Mouse (Mus musculus) G1E (cell line): ENCODE measurements around the gene Pla2g2c.

Source experiments
- CTCF ChIP-seq: IDR thresholded peaks from 2 replicates; pipeline ENCODE4 v1.5.1; 2012; ENCODE audit warnings: low read depth, low read length, inconsistent platforms, mixed read lengths
- GATA1 ChIP-seq: IDR thresholded peaks from 2 replicates; pipeline ENCODE4 v1.6.1; 2012; ENCODE audit warnings: borderline replicate concordance, low read length, inconsistent platforms, mixed read lengths
- POLR2AphosphoS5 ChIP-seq: IDR thresholded peaks from 2 replicates; pipeline ENCODE4 v1.6.1; 2012; ENCODE audit warnings: low read depth, low read length, inconsistent platforms; ENCODE audit not compliant: insufficient replicate concordance

DNA sequence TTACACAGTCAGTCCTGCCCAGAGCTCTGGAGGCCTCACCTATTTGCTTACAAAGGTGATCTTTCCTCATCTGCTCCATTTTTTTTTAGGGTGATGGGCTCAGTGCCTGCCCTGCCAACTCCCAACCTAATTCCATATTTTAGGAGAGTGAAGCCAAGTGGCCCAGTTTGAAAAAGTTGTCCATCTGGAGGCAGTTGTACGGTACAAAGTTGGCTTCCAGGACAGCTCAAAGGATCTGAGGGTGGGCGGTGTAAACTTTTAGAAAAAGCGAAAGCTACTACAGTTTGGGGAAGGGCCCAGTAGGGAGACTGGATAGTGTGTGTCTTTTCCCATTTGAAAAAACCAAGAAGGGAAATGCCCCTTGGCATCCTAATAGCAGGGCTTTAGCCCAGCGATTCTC, 10.3 kb downstream of the Pla2g2c start:
- TF ChIP-seq CTCF (no peak), GATA1 (no peak), POLR2AphosphoS5 (no peak)
